Mouse (Mus musculus): Measurements from ENCODE around the gene Zfp169. TPM values are rescaled to one million over a fixed set of nuclear protein-coding genes. Genes with fewer than 3 reads are reported as not detected.

The Zfp169 gene
- total and polyA plus RNA-seq, 2 experiments from 2014 or later: 1.0 to 4.3 TPM

- no peak for TF ChIP-seq CTCF (IDR thresholded peaks at IDR 0.05; ENCODE audit: low read depth)
- no peak for TF ChIP-seq EP300 (IDR thresholded peaks at IDR 0.05; ENCODE audit: low read depth)
- 72% methylated on average over 5 of the region's 5 CpGs for WGBS
- H3K27me3 ChIP-seq (ENCODE audit: control insufficient read depth, insufficient read depth, low read length): no peaks in the 10 kb centered on the region
- H3K27ac ChIP-seq (ENCODE audit: low read depth): no peak overlapping the region
- H3K9me3 ChIP-seq (replicated peaks; ENCODE audit: control insufficient read depth, low read length): no peaks in the 10 kb centered on the region
- H3K4me2 ChIP-seq (ENCODE audit: low read depth, low read length): no peak overlapping the region
- no peak overlapping the region for H3K9ac ChIP-seq (replicated peaks; ENCODE audit: low read depth, low read length)
- ATAC-seq (ENCODE audit: insufficient read depth, low read depth) (no peak), DNase-seq (ENCODE audit: low spot score) (no peak)
- H3K36me3 ChIP-seq (replicated peaks; ENCODE audit: control insufficient read depth, insufficient read depth, low read length): no peaks in the 10 kb centered on the region
- H3K4me3 ChIP-seq (ENCODE audit: low read depth, low read length): no peak overlapping the region
- H3K4me1 ChIP-seq (ENCODE audit: control insufficient read depth, insufficient read depth): no peaks in the 10 kb centered on the region
Measured at GRCm38 (mm10) chr13:48459280-48459679, 54.0 kb downstream of the Zfp169 start.

GRCm38 (mm10) chr13:48448119-48448518 lies 65.1 kb downstream of the Zfp169 start:
- DNase-seq (ENCODE audit: low spot score): no peak
- Histone ChIP-seq H3K27me3 (ENCODE audit: control insufficient read depth, insufficient read depth, low read length) (no peaks in the 10 kb centered on the region), H3K4me1 (ENCODE audit: control insufficient read depth, insufficient read depth) (no peaks in the 10 kb centered on the region; the same call in 1 of the 2 replicates), H3K36me3 (replicated peaks; ENCODE audit: control insufficient read depth, insufficient read depth, low read length) (no peaks in the 10 kb centered on the region), H3K9ac (replicated peaks; ENCODE audit: low read depth, low read length) (no peak overlapping the region), H3K9me3 (replicated peaks; ENCODE audit: control insufficient read depth, low read length) (no peaks in the 10 kb centered on the region), H3K4me2 (ENCODE audit: low read depth, low read length) (no peak overlapping the region), H3K4me3 (ENCODE audit: low read depth, low read length) (no peak overlapping the region), H3K27ac (ENCODE audit: low read depth) (no peak overlapping the region)
- TF ChIP-seq EP300 (IDR thresholded peaks at IDR 0.05; ENCODE audit: low read depth) (no peak), CTCF (IDR thresholded peaks at IDR 0.05; ENCODE audit: low read depth) (no peak)
- WGBS: 36% methylated on average over 4 of the region's 4 CpGs
- ATAC-seq (ENCODE audit: insufficient read depth, low read depth): no peak

GRCm38 (mm10) chr13:48443996-48444395 lies 69.3 kb downstream of the Zfp169 start:
- Histone ChIP-seq H3K9me3 (replicated peaks; ENCODE audit: control insufficient read depth, low read length) (no peaks in the 10 kb centered on the region), H3K9ac (replicated peaks; ENCODE audit: low read depth, low read length) (no peak overlapping the region), H3K36me3 (replicated peaks; ENCODE audit: control insufficient read depth, insufficient read depth, low read length) (no peaks in the 10 kb centered on the region), H3K4me2 (ENCODE audit: low read depth, low read length) (no peak overlapping the region; the same call in 1 of the 2 replicates), H3K4me1 (ENCODE audit: control insufficient read depth, insufficient read depth) (no peaks in the 10 kb centered on the region; the same call in 1 of the 2 replicates), H3K27me3 (ENCODE audit: control insufficient read depth, insufficient read depth, low read length) (no peaks in the 10 kb centered on the region), H3K27ac (ENCODE audit: low read depth) (no peak overlapping the region), H3K4me3 (ENCODE audit: low read depth, low read length) (no peak overlapping the region)
- no peak for DNase-seq (ENCODE audit: low spot score)
- TF ChIP-seq EP300 (IDR thresholded peaks at IDR 0.05; ENCODE audit: low read depth) (no peak), CTCF (IDR thresholded peaks at IDR 0.05; ENCODE audit: low read depth) (no peak)
- ATAC-seq (ENCODE audit: insufficient read depth, low read depth): no peak
- WGBS: 26% methylated on average over 8 of the region's 8 CpGs

GRCm38 (mm10) chr13:48438321-48438720 lies 74.9 kb downstream of the Zfp169 start:
- Histone ChIP-seq H3K27me3 (ENCODE audit: control insufficient read depth, insufficient read depth, low read length) (no peaks in the 10 kb centered on the region), H3K9ac (replicated peaks; ENCODE audit: low read depth, low read length) (no peak overlapping the region), H3K4me1 (ENCODE audit: control insufficient read depth, insufficient read depth) (no peaks in the 10 kb centered on the region), H3K4me3 (ENCODE audit: low read depth, low read length) (no peak overlapping the region), H3K36me3 (replicated peaks; ENCODE audit: control insufficient read depth, insufficient read depth, low read length) (no peaks in the 10 kb centered on the region), H3K4me2 (ENCODE audit: low read depth, low read length) (no peak overlapping the region), H3K9me3 (replicated peaks; ENCODE audit: control insufficient read depth, low read length) (no peaks in the 10 kb centered on the region), H3K27ac (ENCODE audit: low read depth) (no peak overlapping the region)
- ATAC-seq (ENCODE audit: insufficient read depth, low read depth) (no peak), DNase-seq (ENCODE audit: low spot score) (no peak)
- 75% methylated on average over 5 of the region's 5 CpGs for WGBS
- no peak for TF ChIP-seq CTCF (IDR thresholded peaks at IDR 0.05; ENCODE audit: low read depth)
- TF ChIP-seq EP300 (IDR thresholded peaks at IDR 0.05; ENCODE audit: low read depth): no peak

MicroRNAs within 50 kb of the gene (microRNA counts, 519-probe panel; counts per million panel counts)
- microRNA mmu-let-7a (9,394 counts per million, percentile 98 among the panel's probes with 10 or more counts), microRNA mmu-let-7d (9,527 counts per million, percentile 98 among the panel's probes with 10 or more counts), microRNA mmu-let-7f (8,085 counts per million, percentile 92 among the panel's probes with 10 or more counts)

Small RNA genes lying within 50 kb of the gene (microRNA-seq; reads per million reads assigned to microRNA genes)
- not detected for gene Gm24111
- gene Mirlet7a-1: 200 reads per million, percentile 65 among the genes with 10 or more reads in this experiment
- gene Mirlet7d: 15,740 reads per million, percentile 96 among the genes with 10 or more reads in this experiment
- gene Mirlet7f-1: not detected

Other genes with a start within 250 kb of the Zfp169 start
- gene A830005F24Rik, start 119 bp upstream of the Zfp169 start, total RNA-seq (2014; rRNA removed; ENCODE audit: low replicate concordance): not detected in 2 replicates
- gene A830005F24Rik, start 119 bp upstream of the Zfp169 start, polyA plus RNA-seq (2015; fragmentation: Nextera tagmentation; extraction: Ambion mirVana): 0.20 and 0.21 TPM in 2 replicates
- gene Ptpdc1, start 112.2 kb upstream of the Zfp169 start, total RNA-seq (2014; rRNA removed; ENCODE audit: low replicate concordance): 5.6 and 5.7 TPM in 2 replicates
- 3.1 and 3.5 TPM in 2 replicates for gene Ptpdc1, start 112.2 kb upstream of the Zfp169 start, polyA plus RNA-seq (2015; fragmentation: Nextera tagmentation; extraction: Ambion mirVana)
- not detected in 2 replicates for gene Barx1, start 149.5 kb upstream of the Zfp169 start, total RNA-seq (2014; rRNA removed; ENCODE audit: low replicate concordance)
- gene Barx1, start 149.5 kb upstream of the Zfp169 start, polyA plus RNA-seq (2015; fragmentation: Nextera tagmentation; extraction: Ambion mirVana): 0.08 TPM in 1 of 2 replicates, not detected in the other